Mouse (Mus musculus): ENCODE results near the gene Myo18b. TPM values are rescaled to one million over a fixed set of nuclear protein-coding genes. Genes with fewer than 3 reads are reported as not detected.
A peak's percentile ranks its signal among the peaks of the same experiment; 100 is the strongest.

Myo18b gene
- polyA plus RNA-seq, 1 experiment from 2014 or later = 0.80 TPM

GRCm38 (mm10) chr5:112769020-112769720, 127.0 kb downstream of the Myo18b start:
- TF ChIP-seq CTCF (IDR thresholded peaks at IDR 0.05; ENCODE audit: low read depth) = no peak
- Histone ChIP-seq H3K36me3 (ENCODE audit: insufficient read depth) (no peaks in the 10 kb centered on the region), H3K4me3 (ENCODE audit: low read depth, low read length) (no peak overlapping the region), H3K4me2 (no peak overlapping the region), H3K9ac (no peak overlapping the region), H3K27ac (ENCODE audit: low read depth) (no peak overlapping the region), H3K4me1 (ENCODE audit: insufficient read depth) (no peaks in the 10 kb centered on the region), H3K27me3 (ENCODE audit: insufficient read depth, low read length) (no peaks in the 10 kb centered on the region), H3K9me3 (ENCODE audit: low read depth, low read length) (no peaks in the 10 kb centered on the region)
- no peak for ATAC-seq (ENCODE audit: insufficient read depth)
- DNase-seq = peak; percentile 17
- 22% methylated on average over 11 of the region's 11 CpGs for WGBS

- no peak overlapping the region for H3K4me3 ChIP-seq (ENCODE audit: low read depth, low read length)
- TF ChIP-seq CTCF (IDR thresholded peaks at IDR 0.05; ENCODE audit: low read depth) = no peak; the same call in 1 of the 2 replicates
- H3K27ac ChIP-seq (ENCODE audit: low read depth) = no peak overlapping the region
- H3K36me3 ChIP-seq (ENCODE audit: insufficient read depth) = no peaks in the 10 kb centered on the region
- WGBS = 91% methylated on average over 5 of the region's 5 CpGs
- H3K9me3 ChIP-seq (ENCODE audit: low read depth, low read length) = no peaks in the 10 kb centered on the region
- no peak overlapping the region for H3K4me2 ChIP-seq
- H3K4me1 ChIP-seq (ENCODE audit: insufficient read depth) = no peaks in the 10 kb centered on the region
- no peak overlapping the region for H3K9ac ChIP-seq
- ATAC-seq (ENCODE audit: insufficient read depth) (no peak), DNase-seq (no peak)
- no peaks in the 10 kb centered on the region for H3K27me3 ChIP-seq (ENCODE audit: insufficient read depth, low read length)
Observed at GRCm38 (mm10) chr5:112768556-112768955, 127.6 kb downstream of the Myo18b start.

GRCm38 (mm10) chr5:112761415-112762075, 134.6 kb downstream of the Myo18b start:
- H3K36me3 ChIP-seq (ENCODE audit: insufficient read depth) = no peaks in the 10 kb centered on the region
- ATAC-seq (ENCODE audit: insufficient read depth) = no peak

GRCm38 (mm10) chr5:112755581-112755980, 140.6 kb downstream of the Myo18b start:
- TF ChIP-seq CTCF (IDR thresholded peaks at IDR 0.05; ENCODE audit: low read depth) = no peak
- Histone ChIP-seq H3K27me3 (ENCODE audit: insufficient read depth, low read length) (no peaks in the 10 kb centered on the region), H3K4me1 (ENCODE audit: insufficient read depth) (no peaks in the 10 kb centered on the region), H3K4me3 (ENCODE audit: low read depth, low read length) (no peak overlapping the region), H3K36me3 (ENCODE audit: insufficient read depth) (no peaks in the 10 kb centered on the region), H3K27ac (ENCODE audit: low read depth) (no peak overlapping the region), H3K9me3 (ENCODE audit: low read depth, low read length) (no peaks in the 10 kb centered on the region), H3K9ac (no peak overlapping the region), H3K4me2 (no peak overlapping the region)
- 15% methylated on average over 10 of the region's 10 CpGs for WGBS
- ATAC-seq (ENCODE audit: insufficient read depth) = no peak
- DNase-seq = no peak

More at GRCm38 (mm10) chr5:112761415-112762075, 134.6 kb downstream of the Myo18b start:
- DNase-seq = no peak
- WGBS = 78% methylated on average over 3 of the region's 3 CpGs
- Histone ChIP-seq H3K27ac (ENCODE audit: low read depth) (no peak overlapping the region), H3K4me3 (ENCODE audit: low read depth, low read length) (no peak overlapping the region), H3K9me3 (ENCODE audit: low read depth, low read length) (no peaks in the 10 kb centered on the region), H3K27me3 (ENCODE audit: insufficient read depth, low read length) (no peaks in the 10 kb centered on the region), H3K4me2 (no peak overlapping the region), H3K9ac (no peak overlapping the region), H3K4me1 (ENCODE audit: insufficient read depth) (no peaks in the 10 kb centered on the region)
- TF ChIP-seq CTCF (IDR thresholded peaks at IDR 0.05; ENCODE audit: low read depth) = no peak

GRCm38 (mm10) chr5:112749634-112750033, 146.5 kb downstream of the Myo18b start:
- ATAC-seq (ENCODE audit: insufficient read depth) (no peak), DNase-seq (no peak)
- Histone ChIP-seq H3K36me3 (ENCODE audit: insufficient read depth) (no peaks in the 10 kb centered on the region), H3K27me3 (ENCODE audit: insufficient read depth, low read length) (peaks cover 8% of the 10 kb centered on the region; the same call in 1 of the 2 replicates), H3K9ac (no peak overlapping the region), H3K4me1 (ENCODE audit: insufficient read depth) (no peaks in the 10 kb centered on the region), H3K4me3 (ENCODE audit: low read depth, low read length) (no peak overlapping the region), H3K4me2 (no peak overlapping the region), H3K9me3 (ENCODE audit: low read depth, low read length) (no peaks in the 10 kb centered on the region; the same call in 1 of the 2 replicates), H3K27ac (ENCODE audit: low read depth) (no peak overlapping the region)
- no peak for TF ChIP-seq CTCF (IDR thresholded peaks at IDR 0.05; ENCODE audit: low read depth)
- 37% methylated on average over 5 of the region's 5 CpGs for WGBS

GRCm38 (mm10) chr5:112748001-112748719, 148.0 kb downstream of the Myo18b start:
- Histone ChIP-seq H3K27me3 (ENCODE audit: insufficient read depth, low read length) (peaks cover 8% of the 10 kb centered on the region; the same call in 1 of the 2 replicates), H3K36me3 (ENCODE audit: insufficient read depth) (no peaks in the 10 kb centered on the region), H3K4me1 (ENCODE audit: insufficient read depth) (no peaks in the 10 kb centered on the region), H3K4me3 (ENCODE audit: low read depth, low read length) (no peak overlapping the region), H3K9ac (no peak overlapping the region), H3K27ac (ENCODE audit: low read depth) (no peak overlapping the region), H3K4me2 (no peak overlapping the region), H3K9me3 (ENCODE audit: low read depth, low read length) (no peaks in the 10 kb centered on the region; the same call in 1 of the 2 replicates)
- DNase-seq = no peak
- ATAC-seq (ENCODE audit: insufficient read depth) = no peak
- no peak for TF ChIP-seq CTCF (IDR thresholded peaks at IDR 0.05; ENCODE audit: low read depth)
- WGBS = 22% methylated on average over 21 of the region's 21 CpGs
